Comparison of ENCODE assay signal across 21 mouse cellular contexts in genomic region chr12:99528958-99529357, GRCm38 (mm10). TPM values are rescaled to one million over a fixed set of nuclear protein-coding genes. Genes with fewer than 3 reads are reported as not detected.
DNase-seq lines count a peak whose midpoint lies in the region; ATAC-seq and TF ChIP-seq lines count a peak whose summit lies in the region.
"Had no signal": no experiment of that assay in that cellular context is flagged by ENCODE, and none has a peak within 500 bp of the region (broad histone marks: within the 10 kb centered on the region; RNA-seq: fewer than 3 reads in every experiment).

No protein-coding gene starts in this region.

- peaks cover 29% of the 10 kb centered on the region; the same call in 1 of the 2 replicates for H3K79me2 ChIP-seq in liver, adult 2 months (ENCODE audit: control insufficient read depth, insufficient read depth, low read length)

- peaks cover 7% of the 10 kb centered on the region for H3K36me3 ChIP-seq in forebrain, embryonic 10.5 days (replicated peaks)
- no peaks in the 10 kb centered on the region for H3K36me3 ChIP-seq in forebrain, embryonic 15.5 days
- no peaks in the 10 kb centered on the region for H3K36me3 ChIP-seq in liver, adult 2 months (ENCODE audit: control insufficient read depth, insufficient read depth, low read length)
- 0 out of 2 replicates have a peak, but pooled peaks cover under 1% of the 10 kb centered on the region for H3K36me3 ChIP-seq in neural tube, embryonic 15.5 days
- H3K36me3 ChIP-seq: neural tube, embryonic 12.5 days had no signal

- peak overlapping the region; percentile 15; the same call in 1 of the 2 replicates for H3K27ac ChIP-seq in forebrain, embryonic 10.5 days
- no peak overlapping the region for H3K27ac ChIP-seq in forebrain, embryonic 15.5 days (replicated peaks)
- H3K27ac ChIP-seq in liver, adult 2 months (replicated peaks; ENCODE audit: insufficient read depth, low read depth, low read length), result no peak overlapping the region
- no peak overlapping the region for H3K27ac ChIP-seq in neural tube, embryonic 15.5 days (replicated peaks)
- H3K27ac ChIP-seq: forebrain, embryonic 13.5 days; heart, adult 2 months; hindbrain, embryonic 13.5 days; neural tube, embryonic 12.5 days had no signal

- H3K4me3 ChIP-seq in forebrain, embryonic 10.5 days, result no peak overlapping the region
- no peak overlapping the region for H3K4me3 ChIP-seq in forebrain, embryonic 15.5 days
- no peak overlapping the region for H3K4me3 ChIP-seq in liver, adult 2 months (ENCODE audit: insufficient read depth, low read depth, low read length)
- no peak overlapping the region for H3K4me3 ChIP-seq in neural tube, embryonic 15.5 days (replicated peaks)
- H3K4me3 ChIP-seq: forebrain, embryonic 13.5 days; heart, adult 2 months; hindbrain, embryonic 13.5 days; kidney, embryonic 15.5 days; limb, embryonic 15.5 days; megakaryocyte, embryonic 14.5 days; neural tube, embryonic 12.5 days had no signal

- H3K4me2 ChIP-seq in forebrain, embryonic 15.5 days (replicated peaks), result no peak overlapping the region
- no peak overlapping the region for H3K4me2 ChIP-seq in neural tube, embryonic 15.5 days
- H3K4me2 ChIP-seq: forebrain, embryonic 13.5 days; hindbrain, embryonic 13.5 days; neural tube, embryonic 12.5 days had no signal

- no peaks in the 10 kb centered on the region for H3K27me3 ChIP-seq in forebrain, embryonic 10.5 days (ENCODE audit: poor library complexity, severe bottlenecking)
- H3K27me3 ChIP-seq in forebrain, embryonic 15.5 days, result no peaks in the 10 kb centered on the region
- H3K27me3 ChIP-seq in liver, adult 2 months (ENCODE audit: control insufficient read depth, insufficient read depth, low read length), result no peaks in the 10 kb centered on the region
- no peaks in the 10 kb centered on the region for H3K27me3 ChIP-seq in neural tube, embryonic 15.5 days (replicated peaks)
- H3K27me3 ChIP-seq: forebrain, embryonic 13.5 days; hindbrain, embryonic 13.5 days; kidney, embryonic 15.5 days; limb, embryonic 15.5 days; megakaryocyte, embryonic 14.5 days; neural tube, embryonic 12.5 days; Patski had no signal

- no peak for DNase-seq in forebrain, embryonic 10.5 days (ENCODE audit: extremely low spot score, low spot score)
- peak; percentile 22 for DNase-seq in liver, adult 2 months (ENCODE audit: extremely low read depth, low read depth, low spot score)
- DNase-seq in liver, result no peak
- DNase-seq in neural tube, embryonic 10.5 days (ENCODE audit: extremely low spot score, low spot score), result peak; percentile 39
- peak; percentile 58 for DNase-seq in mesoderm, embryonic 11.5 days (ENCODE audit: low read depth, low spot score)
- no peak for DNase-seq in right cerebral cortex, postnatal 36 days (ENCODE audit: low spot score in 2 of 2)
- DNase-seq: adrenal gland, postnatal 10 days; gastrocnemius, postnatal 10 days; liver, postnatal 0 days; spleen, adult 18-20 months had no signal

- no peak for TF ChIP-seq CTCF in liver, adult 2 months (IDR thresholded peaks at IDR 0.05; ENCODE audit: low read depth, low read length)

- ATAC-seq in forebrain, embryonic 15.5 days (replicated peaks), result no peak
- ATAC-seq in neural tube, embryonic 15.5 days (ENCODE audit: low FRiP score), result no peak
- ATAC-seq: CD4-positive, CD25-positive, alpha-beta regulatory T cell, adult 4 months; forebrain, embryonic 13.5 days; liver, postnatal 0 days; Patski had no signal

- WGBS in forebrain, embryonic 10.5 days, result 71% methylated on average over 5 of the region's 5 CpGs
- 81% methylated on average over 5 of the region's 5 CpGs for WGBS in forebrain, embryonic 15.5 days
- 74% methylated on average over 5 of the region's 5 CpGs for WGBS in liver, adult 2 months
- WGBS in neural tube, embryonic 15.5 days, result 55% methylated on average over 5 of the region's 5 CpGs

- no peak for TF ChIP-seq POLR2A in liver, adult 2 months (IDR thresholded peaks at IDR 0.05; ENCODE audit: extremely low read depth, insufficient read depth, low read length)

- peaks cover 2% of the 10 kb centered on the region; the same call in 1 of the 2 replicates for H3K9me3 ChIP-seq in forebrain, embryonic 10.5 days
- H3K9me3 ChIP-seq in forebrain, embryonic 15.5 days, result no peaks in the 10 kb centered on the region
- H3K9me3 ChIP-seq in neural tube, embryonic 15.5 days (replicated peaks), result no peaks in the 10 kb centered on the region
- H3K9me3 ChIP-seq: forebrain, embryonic 13.5 days; hindbrain, embryonic 13.5 days; kidney, embryonic 15.5 days; limb, embryonic 15.5 days; neural tube, embryonic 12.5 days had no signal

- H3K9ac ChIP-seq in forebrain, embryonic 15.5 days (replicated peaks), result no peak overlapping the region
- H3K9ac ChIP-seq in liver, adult 2 months (ENCODE audit: low read depth, low read length), result no peak overlapping the region
- H3K9ac ChIP-seq in neural tube, embryonic 15.5 days (replicated peaks), result no peak overlapping the region
- H3K9ac ChIP-seq: forebrain, embryonic 13.5 days; hindbrain, embryonic 13.5 days; kidney, embryonic 15.5 days; limb, embryonic 15.5 days; liver, postnatal 0 days; neural tube, embryonic 12.5 days had no signal

- H3K4me1 ChIP-seq in forebrain, embryonic 10.5 days, result peaks cover 49% of the 10 kb centered on the region
- H3K4me1 ChIP-seq in forebrain, embryonic 15.5 days, result peaks cover 19% of the 10 kb centered on the region
- 0 out of 2 replicates have a peak, but pooled peaks cover 4% of the 10 kb centered on the region for H3K4me1 ChIP-seq in liver, adult 2 months (ENCODE audit: control insufficient read depth, insufficient read depth, low read length)
- H3K4me1 ChIP-seq in neural tube, embryonic 15.5 days, result peaks cover 20% of the 10 kb centered on the region

RNA-seq across cellular contexts. Expression of gene Foxn3, which starts 34.4 kb away (rescaled TPM):
- 46.4 and 47.3 TPM in 2 replicates for polyA plus RNA-seq in forebrain, embryonic 10.5 days (2016; fragmentation: Nextera tagmentation; extraction: Ambion mirVana)
- polyA plus RNA-seq in forebrain, embryonic 15.5 days (2015; fragmentation: Nextera tagmentation; extraction: Ambion mirVana), result 86.4 and 90.5 TPM in 2 replicates
- total RNA-seq in liver, adult 2 months (2014; rRNA removed), result 21.1 and 23.9 TPM in 2 replicates
- polyA plus RNA-seq in liver, adult 2 months (2012; rRNA removed), result 22.4 and 27.3 TPM in 2 replicates
- polyA plus RNA-seq in neural tube, embryonic 15.5 days (2015; fragmentation: Nextera tagmentation; extraction: Ambion mirVana), result 76.2 and 84.4 TPM in 2 replicates

Comparison
In these comparisons a context has a peak if more than half of its experiments do, and no peak if none do; other contexts are left out.
1. DNase-seq: peak in liver, adult 2 months (single experiment), neural tube, embryonic 10.5 days (single experiment) and mesoderm, embryonic 11.5 days (single experiment); none in forebrain, embryonic 10.5 days (single experiment), liver (single experiment) and right cerebral cortex, postnatal 36 days (0 of 2).